Mouse (Mus musculus) thymus, postnatal 4 days (tissue): Measurements from ENCODE around the gene Gk5.

Source experiments
- DNase-seq: peaks from one replicate; pipeline ENCODE4 v3.0.0; 2021

Gene Gk5

GRCm38 (mm10) chr9:96230271-96230670 lies 111.1 kb downstream of the Gk5 start:
- DNase-seq, result no peak
